Mouse (Mus musculus): ENCODE results near the gene Erich3.

GRCm38 (mm10) chr3:154696611-154697010, 33.0 kb downstream of the Erich3 start:
- TF ChIP-seq CTCF (IDR thresholded peaks at IDR 0.05; ENCODE audit: low read depth, low read length) (no peak), GATA2 (IDR thresholded peaks at IDR 0.05; ENCODE audit: borderline replicate concordance, low read depth, low read length) (no peak)
